In the genomic region with DNA sequence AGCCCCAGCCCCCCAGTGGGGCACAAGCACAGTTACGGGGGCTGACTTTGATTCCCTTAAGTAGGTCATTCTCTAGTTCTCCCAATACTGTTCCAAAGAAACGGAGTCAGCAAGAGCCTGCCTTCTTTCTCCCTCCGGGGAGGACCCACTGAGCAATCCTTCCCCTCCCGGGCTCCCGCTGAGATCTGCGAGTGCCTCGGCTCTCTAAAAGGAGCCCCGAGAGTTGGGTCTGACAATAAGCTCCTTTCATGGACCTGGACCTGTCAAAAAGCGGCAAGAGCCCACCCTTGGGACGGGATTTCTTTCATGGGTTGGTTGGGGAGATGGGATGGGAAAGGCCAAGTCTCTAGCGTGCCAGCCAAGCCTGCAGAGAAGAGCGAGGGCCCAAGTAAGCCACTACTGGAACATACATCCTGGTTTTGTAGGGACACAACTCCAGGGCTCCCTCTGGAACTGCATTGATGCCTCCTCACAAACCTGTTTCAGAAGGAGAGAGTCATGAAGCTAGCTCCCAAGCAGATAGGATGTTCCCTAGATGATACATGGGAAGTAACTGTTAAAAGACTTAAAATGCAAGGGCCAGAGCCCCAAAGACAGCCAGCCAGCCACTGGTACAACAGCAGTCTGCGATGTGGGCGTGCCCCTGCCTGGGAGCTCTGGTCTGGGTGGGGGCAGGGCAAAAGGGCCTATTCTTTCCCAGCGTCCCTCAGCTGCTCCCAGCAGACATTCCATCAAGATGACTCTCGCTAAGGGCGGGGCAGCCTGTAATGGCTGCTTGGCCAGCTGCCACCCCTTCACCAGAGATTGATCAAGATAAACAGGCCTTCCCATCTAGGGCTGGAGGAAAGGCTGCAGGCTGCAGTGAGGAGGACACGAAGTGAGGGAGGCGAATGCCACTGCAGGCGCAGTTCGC, we compare ENCODE assay signal across 8 mouse cellular contexts. TPM values are rescaled to one million over a fixed set of nuclear protein-coding genes. Genes with fewer than 3 reads are reported as not detected.
DNase-seq lines count a peak whose midpoint lies in the region; ATAC-seq and TF ChIP-seq lines count a peak whose summit lies in the region.

No protein-coding gene starts in this region.

- H3K27me3 ChIP-seq in MEL (ENCODE audit: control insufficient read depth in 1 of 2, insufficient read depth in 2 of 2, low read length in 2 of 2): no peaks in the 10 kb centered on the region
- H3K27me3 ChIP-seq in hindbrain, embryonic 11.5 days (ENCODE audit: control insufficient read depth, insufficient read depth, low read length): no peaks in the 10 kb centered on the region
- H3K27me3 ChIP-seq in lung, postnatal 0 days (replicated peaks; ENCODE audit: insufficient read depth, low read length): no peaks in the 10 kb centered on the region

- H3K4me3 ChIP-seq in MEL (ENCODE audit: control insufficient read depth in 1 of 2, insufficient read depth in 1 of 2, low read depth in 2 of 2, low read length in 2 of 2): no peak overlapping the region
- no peak overlapping the region for H3K4me3 ChIP-seq in hindbrain, embryonic 11.5 days (ENCODE audit: low read depth, low read length)
- no peak overlapping the region for H3K4me3 ChIP-seq in lung, postnatal 0 days (ENCODE audit: low read depth, low read length)

- H3K36me3 ChIP-seq in MEL (ENCODE audit: control insufficient read depth in 1 of 2, insufficient read depth in 2 of 2, low read length in 2 of 2): peaks cover 0 to 16% of the 10 kb centered on the region in 2 experiments; a peak in 3 of 4 replicates
- no peaks in the 10 kb centered on the region for H3K36me3 ChIP-seq in hindbrain, embryonic 11.5 days (ENCODE audit: control insufficient read depth, insufficient read depth, low read length)
- H3K36me3 ChIP-seq in lung, postnatal 0 days (ENCODE audit: insufficient read depth, low read length): no peaks in the 10 kb centered on the region

- DNase-seq in MEL (ENCODE audit: low read depth, low spot score): peak; percentile 83
- DNase-seq in cerebellum, adult 8-10 months: peak; percentile 60
- DNase-seq in frontal cortex, adult 2 months (ENCODE audit: extremely low spot score in 1 of 2, low spot score in 1 of 2): peak; percentile 63 to 72
- DNase-seq in hindbrain, embryonic 11.5 days (ENCODE audit: low spot score): peak; percentile 93
- DNase-seq in layer of hippocampus, adult 9-11 months: peak; percentile 91
- peak; percentile 99 for DNase-seq in lung, postnatal 0 days (ENCODE audit: low spot score)
- peak; percentile 58 for DNase-seq in retina, postnatal 7 days (ENCODE audit: low read depth, low spot score)
- DNase-seq in T-cell, adult 2 months (ENCODE audit: low spot score): no peak

- WGBS in hindbrain, embryonic 11.5 days: 5% methylated on average over 21 of the region's 21 CpGs
- 16% methylated on average over 21 of the region's 21 CpGs for WGBS in lung, postnatal 0 days

- H3K9me3 ChIP-seq in MEL (replicated peaks; ENCODE audit: insufficient read depth, low read length): no peaks in the 10 kb centered on the region
- no peaks in the 10 kb centered on the region for H3K9me3 ChIP-seq in hindbrain, embryonic 11.5 days (ENCODE audit: control insufficient read depth, low read length)
- no peaks in the 10 kb centered on the region for H3K9me3 ChIP-seq in lung, postnatal 0 days (ENCODE audit: low read length)

- TF ChIP-seq POLR2A in MEL (IDR thresholded peaks at IDR 0.05; ENCODE audit: control insufficient read depth in 1 of 2, insufficient read depth in 1 of 2, low read depth in 1 of 2, low read length in 2 of 2, poor library complexity in 1 of 2): no peak

- H3K79me2 ChIP-seq in MEL (ENCODE audit: control insufficient read depth, insufficient read depth, low read length, poor library complexity): peaks cover 3% of the 10 kb centered on the region

- H3K4me1 ChIP-seq in MEL (ENCODE audit: control insufficient read depth in 1 of 2, insufficient read depth in 2 of 2, low read length in 2 of 2): peaks cover 6 to 23% of the 10 kb centered on the region in 2 experiments
- peaks cover 49% of the 10 kb centered on the region for H3K4me1 ChIP-seq in hindbrain, embryonic 11.5 days (replicated peaks; ENCODE audit: control insufficient read depth, insufficient read depth, low read length)
- H3K4me1 ChIP-seq in lung, postnatal 0 days (ENCODE audit: insufficient read depth, low read depth, low read length): peaks cover 71% of the 10 kb centered on the region

- TF ChIP-seq EP300 in MEL (IDR thresholded peaks at IDR 0.05; ENCODE audit: low read depth in 1 of 2, low read length in 2 of 2): peak; percentile 16 to 37; a peak in 1 of 4 replicates
- peak; percentile 98 for TF ChIP-seq EP300 in lung, postnatal 0 days (IDR thresholded peaks at IDR 0.05)

- H3K9ac ChIP-seq in MEL (ENCODE audit: control insufficient read depth, low read depth, low read length, poor library complexity, severe bottlenecking): peak overlapping the region; percentile 29; the same call in 1 of the 2 replicates
- peak overlapping the region; percentile 42 for H3K9ac ChIP-seq in hindbrain, embryonic 11.5 days (ENCODE audit: low read depth, low read length)
- H3K9ac ChIP-seq in lung, postnatal 0 days (replicated peaks; ENCODE audit: low read depth): peak overlapping the region; percentile 29; the same call in 1 of the 2 replicates

- no peak for TF ChIP-seq RAD21 in MEL (IDR thresholded peaks at IDR 0.05; ENCODE audit: low read depth, low read length)

- TF ChIP-seq CTCF in MEL (IDR thresholded peaks at IDR 0.05 in 2 of 3, conservative IDR thresholded peaks at IDR 0.05 in 1 of 3; ENCODE audit: control insufficient read depth in 1 of 3, insufficient read depth in 1 of 3, low read depth in 2 of 3, low read length in 3 of 3, poor library complexity in 1 of 3, severe bottlenecking in 1 of 3): no peak
- TF ChIP-seq CTCF in lung, postnatal 0 days (IDR thresholded peaks at IDR 0.05): no peak

- ATAC-seq in hindbrain, embryonic 11.5 days (ENCODE audit: low FRiP score): peak; percentile 92
- peak; percentile 94 for ATAC-seq in lung, postnatal 0 days

- H3K4me2 ChIP-seq in hindbrain, embryonic 11.5 days (replicated peaks; ENCODE audit: low read depth, low read length): peak overlapping the region; percentile 37
- peak overlapping the region; percentile 36 for H3K4me2 ChIP-seq in lung, postnatal 0 days (replicated peaks; ENCODE audit: low read depth, low read length)

- H3K27ac ChIP-seq in MEL (ENCODE audit: control insufficient read depth, low read depth, low read length): peak overlapping the region; percentile 3; the same call in 1 of the 2 replicates
- peak overlapping the region; percentile 96 for H3K27ac ChIP-seq in hindbrain, embryonic 11.5 days (ENCODE audit: low read depth, low read length)
- H3K27ac ChIP-seq in lung, postnatal 0 days (ENCODE audit: low read length): peak overlapping the region; percentile 95

TF ChIP-seq in MEL, 35 proteins besides CTCF, POLR2A, EP300 and RAD21 (continues in another document):
- TF ChIP-seq KAT2A (conservative IDR thresholded peaks at IDR 0.05; ENCODE audit: low read depth, low read length): no peak
- no peak for TF ChIP-seq MYC (IDR thresholded peaks at IDR 0.05; ENCODE audit: low read depth, low read length)
- no peak for TF ChIP-seq CHD1 (IDR thresholded peaks at IDR 0.05; ENCODE audit: low read depth, low read length)
- no peak for TF ChIP-seq GABPA (IDR thresholded peaks at IDR 0.05; ENCODE audit: low read depth, low read length)
- TF ChIP-seq UBTF (IDR thresholded peaks at IDR 0.05; ENCODE audit: borderline replicate concordance, insufficient read depth, low read depth, low read length): no peak
- TF ChIP-seq CHD2 (IDR thresholded peaks at IDR 0.05; ENCODE audit: low read length): 0 out of 2 replicates have a peak, but pooled peaks have one; percentile 15
- TF ChIP-seq MXI1 (IDR thresholded peaks at IDR 0.05; ENCODE audit: low read depth, low read length): no peak
- TF ChIP-seq ZKSCAN1 (IDR thresholded peaks at IDR 0.05; ENCODE audit: low read depth, low read length): no peak
- TF ChIP-seq HCFC1 (IDR thresholded peaks at IDR 0.05; ENCODE audit: low read depth, low read length): no peak
- TF ChIP-seq RCOR1 (IDR thresholded peaks at IDR 0.05; ENCODE audit: low read depth, low read length): peak; percentile 58
- TF ChIP-seq TCF12 (IDR thresholded peaks at IDR 0.05; ENCODE audit: low read depth, low read length): no peak
- no peak for TF ChIP-seq POLR2AphosphoS5 (IDR thresholded peaks at IDR 0.05; ENCODE audit: borderline replicate concordance, low read depth, low read length)
- TF ChIP-seq BHLHE40 (IDR thresholded peaks at IDR 0.05; ENCODE audit: borderline replicate concordance, low read depth, low read length): no peak
- no peak for TF ChIP-seq MEF2A (IDR thresholded peaks at IDR 0.05; ENCODE audit: extremely low read depth, insufficient replicate concordance, low read depth, low read length, poor library complexity, severe bottlenecking)
- TF ChIP-seq ETS1 (IDR thresholded peaks at IDR 0.05; ENCODE audit: low read depth, low read length): peak; percentile 75
- no peak for TF ChIP-seq POLR2AphosphoS2 (IDR thresholded peaks at IDR 0.05; ENCODE audit: low read length)
- TF ChIP-seq SMC3 (IDR thresholded peaks at IDR 0.05; ENCODE audit: low read depth, low read length): no peak
- peak; percentile 34; the same call in 1 of the 2 replicates for TF ChIP-seq SIN3A (IDR thresholded peaks at IDR 0.05; ENCODE audit: low read length)
- TF ChIP-seq JUND (IDR thresholded peaks at IDR 0.05; ENCODE audit: low read depth, low read length): no peak
- TF ChIP-seq NRF1 (IDR thresholded peaks at IDR 0.05; ENCODE audit: insufficient read depth, low read depth, low read length, poor library complexity, severe bottlenecking): no peak
- no peak for TF ChIP-seq MAFK (IDR thresholded peaks at IDR 0.05; ENCODE audit: borderline replicate concordance, low read depth, low read length)
- no peak for TF ChIP-seq USF1 (IDR thresholded peaks at IDR 0.05; ENCODE audit: low read depth, low read length)
- TF ChIP-seq MAZ (IDR thresholded peaks at IDR 0.05; ENCODE audit: low read depth, low read length): peak; percentile 64; the same call in 1 of the 2 replicates
- no peak for TF ChIP-seq ZMIZ1 (IDR thresholded peaks at IDR 0.05; ENCODE audit: low read depth, low read length)
- no peak for TF ChIP-seq TAL1 (IDR thresholded peaks at IDR 0.05; ENCODE audit: low read length)
- TF ChIP-seq ZNF384 (IDR thresholded peaks at IDR 0.05; ENCODE audit: low read depth, low read length): no peak
- TF ChIP-seq MYB (IDR thresholded peaks at IDR 0.05; ENCODE audit: low read depth, low read length): no peak

RNA-seq across cellular contexts. Expression of gene Ski, which starts 49.2 kb away (rescaled TPM):
- total RNA-seq in MEL (2012; rRNA removed): 6.2 and 6.9 TPM in 2 replicates
- polyA plus RNA-seq in MEL (2012; ENCODE audit: insufficient read depth in 1 of 2, insufficient read length in 2 of 2, low read depth in 1 of 2, low replicate concordance in 2 of 2, missing spikeins in 1 of 2): 10 to 100 TPM in 1 of 2 experiments, not detected in 1; 16.1 TPM
- polyA plus RNA-seq in frontal cortex, adult 2 months (2012; rRNA removed): 76.4 and 78.3 TPM in 2 replicates
- 13.4 and 21.0 TPM in 2 replicates for polyA plus RNA-seq in hindbrain, embryonic 11.5 days (2014; fragmentation: Nextera tagmentation; extraction: Ambion mirVana)
- 22.6 and 23.2 TPM in 2 replicates for polyA plus RNA-seq in lung, postnatal 0 days (2015; fragmentation: Nextera tagmentation; extraction: Ambion mirVana)

Comparison
In these comparisons a context has a peak if more than half of its experiments do, and no peak if none do; other contexts are left out.
1. H3K27ac ChIP-seq: peak in every context shown above with its lines; median percentile 96 in hindbrain, embryonic 11.5 days; 95 in lung, postnatal 0 days; 3 in MEL.